Mouse (Mus musculus): ENCODE results near the gene Usp46.

Gene Usp46

GRCm38 (mm10) chr5:73951649-73952000 lies 116.6 kb downstream of the Usp46 start:
- ChIA-PET CTCF (interaction anchor here in 1 of 4 experiments (0.7 kb wide), 1 partner anchor 97 kb away, joined by 3 read pairs; no protein-coding TSS in a partner anchor), POLR2A (interaction anchor here (0.6 to 2.7 kb wide), 10 partner anchors 9 to 141 kb away, joined by 3 to 11 read pairs (median 4); no protein-coding TSS in a partner anchor)

- ChIA-PET POLR2A (interaction anchor here (0.6 to 2.7 kb wide), 15 partner anchors 9 to 624 kb away, joined by 3 to 11 read pairs (median 4); no protein-coding TSS in a partner anchor), CTCF (interaction anchor here in 1 of 4 experiments (0.7 kb wide), 1 partner anchor 96 kb away, joined by 3 read pairs; no protein-coding TSS in a partner anchor)
Measured at GRCm38 (mm10) chr5:73950809-73951648, 117.2 kb downstream of the Usp46 start.
